Mouse (Mus musculus): ENCODE measurements at regions not wholly inside any gene's neighbourhood (a gene's known extent, or its start where the extent isn't known, plus 50 kb on each side); places are given as distances from the start of the nearest gene placed in this dataset.

GRCm38 (mm10) chr1:125156093-125156492 lies 279.4 kb downstream of the Actr3 start:
- ATAC-seq (replicated peaks; ENCODE audit: poor library complexity) = no peak

GRCm38 (mm10) chr1:125149817-125150216 lies 285.7 kb downstream of the Actr3 start:
- no peak for ATAC-seq (replicated peaks; ENCODE audit: poor library complexity)

- ATAC-seq (replicated peaks; ENCODE audit: poor library complexity) = no peak
Measured at GRCm38 (mm10) chr1:125123861-125124260, 311.7 kb downstream of the Actr3 start.

- ATAC-seq (replicated peaks; ENCODE audit: poor library complexity) = no peak
Measured at GRCm38 (mm10) chr1:125100596-125100995, 334.9 kb downstream of the Actr3 start.

- ATAC-seq (replicated peaks; ENCODE audit: poor library complexity) = no peak
Measured at GRCm38 (mm10) chr1:125084906-125085305, 350.6 kb downstream of the Actr3 start.

- ATAC-seq (replicated peaks; ENCODE audit: poor library complexity) = no peak
Measured at GRCm38 (mm10) chr1:125039572-125040326, 395.8 kb downstream of the Actr3 start.

- no peak for ATAC-seq (replicated peaks; ENCODE audit: poor library complexity)
Measured at GRCm38 (mm10) chr1:125013301-125013700, 422.2 kb downstream of the Actr3 start.

- ATAC-seq (replicated peaks; ENCODE audit: poor library complexity) = no peak
Measured at GRCm38 (mm10) chr1:125011893-125012292, 423.6 kb downstream of the Actr3 start.

GRCm38 (mm10) chr1:124997577-124997976 lies 437.9 kb downstream of the Actr3 start:
- ATAC-seq (replicated peaks; ENCODE audit: poor library complexity) = no peak

GRCm38 (mm10) chr1:124950849-124951248 lies 484.7 kb downstream of the Actr3 start:
- no peak for ATAC-seq (replicated peaks; ENCODE audit: poor library complexity)

GRCm38 (mm10) chr1:124904373-124904772 lies 531.2 kb downstream of the Actr3 start:
- ATAC-seq (replicated peaks; ENCODE audit: poor library complexity) = no peak

GRCm38 (mm10) chr1:124871148-124871547 lies 564.4 kb downstream of the Actr3 start:
- ATAC-seq (replicated peaks; ENCODE audit: poor library complexity) = no peak

GRCm38 (mm10) chr1:124866248-124866647 lies 569.3 kb downstream of the Actr3 start:
- ATAC-seq (replicated peaks; ENCODE audit: poor library complexity) = no peak

GRCm38 (mm10) chr1:124845681-124846080 lies 589.8 kb downstream of the Actr3 start:
- ATAC-seq (replicated peaks; ENCODE audit: poor library complexity) = 0 out of 2 replicates have a peak, but pooled peaks have one; percentile 26

GRCm38 (mm10) chr1:124825717-124826116 lies 609.8 kb downstream of the Actr3 start:
- no peak for ATAC-seq (replicated peaks; ENCODE audit: poor library complexity)

GRCm38 (mm10) chr1:124793026-124793425 lies 642.5 kb downstream of the Actr3 start:
- no peak for ATAC-seq (replicated peaks; ENCODE audit: poor library complexity)

- ATAC-seq (replicated peaks; ENCODE audit: poor library complexity) = no peak
Measured at GRCm38 (mm10) chr1:124790646-124791045, 644.9 kb downstream of the Actr3 start.

- ATAC-seq (replicated peaks; ENCODE audit: poor library complexity) = no peak
Measured at GRCm38 (mm10) chr1:124790130-124790529, 645.4 kb downstream of the Actr3 start.

- ATAC-seq (replicated peaks; ENCODE audit: poor library complexity) = no peak
Measured at GRCm38 (mm10) chr1:124783066-124783465, 652.5 kb downstream of the Actr3 start.

GRCm38 (mm10) chr1:124777685-124778084 lies 657.8 kb downstream of the Actr3 start:
- ATAC-seq (replicated peaks; ENCODE audit: poor library complexity) = no peak

- ATAC-seq (replicated peaks; ENCODE audit: poor library complexity) = no peak
Measured at GRCm38 (mm10) chr1:124756721-124757120, 678.8 kb downstream of the Actr3 start.

GRCm38 (mm10) chr1:124739777-124740176 lies 694.4 kb upstream of the Dpp10 start:
- no peak for ATAC-seq (replicated peaks; ENCODE audit: poor library complexity)

- ATAC-seq (replicated peaks; ENCODE audit: poor library complexity) = no peak
Measured at GRCm38 (mm10) chr1:124730364-124730763, 685.0 kb upstream of the Dpp10 start.
